Mouse (Mus musculus) heart, adult 11 months (tissue): ENCODE data around the gene Zfp740.
"Not testable (repeated sequence)": the region's sequence is repeated elsewhere in the genome, so short reads cannot be mapped to it uniquely, and the experiment has no call there.

Experiments used
- DNase-seq: peaks from one replicate; pipeline ENCODE4 v3.0.0; 2022

The Zfp740 gene

GRCm38 (mm10) chr15:102192820-102193386 lies 10.1 kb upstream of the Zfp740 start:
- no peak for DNase-seq

DNA sequence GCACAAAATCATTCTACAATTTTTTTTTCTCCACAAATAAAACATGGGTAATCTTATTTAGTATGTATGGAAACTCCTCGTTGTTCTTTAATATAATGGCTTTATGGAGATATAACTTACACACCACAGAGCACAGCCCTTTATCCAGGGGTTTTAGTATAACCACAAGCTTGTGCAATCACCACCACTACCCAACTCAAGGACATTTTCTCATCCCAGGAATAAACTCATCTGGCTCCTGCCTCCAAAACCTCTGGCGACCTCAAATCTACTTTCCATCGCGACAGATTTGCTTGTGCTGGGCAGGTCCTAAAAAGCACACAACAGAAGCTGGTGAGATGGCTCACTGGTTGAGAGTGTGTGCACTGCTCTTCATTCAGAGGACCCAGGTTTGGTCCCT lies 9.4 kb upstream of the Zfp740 start:
- DNase-seq = no peak

DNA sequence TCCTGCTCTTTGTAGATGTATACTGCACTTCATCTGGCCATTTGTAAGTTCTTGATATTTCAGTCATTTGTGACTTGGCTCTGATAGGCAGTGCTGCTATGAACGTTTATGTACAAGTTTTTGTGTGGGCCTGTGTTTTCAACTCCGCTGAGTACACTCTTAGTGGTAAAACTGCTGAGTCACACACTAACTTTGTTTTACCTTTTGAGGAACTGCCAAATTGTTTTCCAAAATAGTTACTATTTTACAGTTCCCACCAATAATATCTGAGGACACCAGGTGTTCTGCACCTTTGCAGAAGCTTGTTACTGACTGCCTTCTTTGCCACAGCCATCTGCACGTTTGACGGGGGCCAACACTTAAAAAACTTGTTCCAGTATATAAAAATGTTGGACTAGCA lies 8.6 kb upstream of the Zfp740 start:
- no peak for DNase-seq

- DNase-seq = no peak
These were observed 7.7 kb upstream of the Zfp740 start for GRCm38 (mm10) chr15:102195373-102195772.

- no peak for DNase-seq
These were observed 4.2 kb upstream of the Zfp740 start for GRCm38 (mm10) chr15:102198841-102199240.

- peak; percentile 97 for DNase-seq
These were observed 859 bp downstream of the Zfp740 start for GRCm38 (mm10) chr15:102203835-102204381.

DNA sequence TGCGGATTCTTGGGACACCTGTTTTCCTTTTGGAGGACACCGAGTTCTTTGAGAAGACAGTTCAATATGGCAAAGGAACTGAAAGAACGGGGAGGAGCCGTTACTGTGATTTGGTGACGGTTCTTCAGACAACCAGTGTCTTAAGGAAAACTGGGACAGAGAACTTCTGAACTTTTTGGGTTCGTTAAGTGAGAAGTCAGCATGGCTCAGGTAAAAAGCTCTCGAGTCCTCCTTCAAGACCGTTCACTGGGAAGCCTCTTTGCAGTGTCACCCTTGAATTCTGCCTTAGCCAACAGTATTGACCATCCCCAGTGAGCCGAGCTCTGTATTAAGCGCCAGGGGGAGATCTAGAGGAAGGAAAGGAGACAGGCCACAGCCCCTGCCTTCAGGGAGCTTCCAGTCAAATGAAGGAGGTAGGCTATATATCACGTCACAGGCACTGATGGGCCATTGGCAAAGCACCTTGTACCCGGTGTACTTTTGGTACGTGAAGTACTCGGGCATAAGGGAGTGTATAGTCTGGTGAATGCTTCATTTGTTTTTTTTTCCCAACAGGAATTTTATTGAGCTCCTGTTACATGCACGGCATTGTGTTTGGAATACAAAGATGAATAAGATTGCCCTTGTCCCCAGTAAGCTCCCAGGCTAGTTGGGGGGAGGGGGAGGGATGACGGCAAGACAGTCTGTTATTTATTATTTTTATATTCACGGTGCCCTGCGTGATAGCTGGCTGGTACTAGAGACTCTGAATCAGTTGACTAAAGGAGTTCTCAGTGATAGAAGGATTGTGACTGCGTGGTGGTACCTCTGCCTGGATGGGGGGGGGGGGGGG lies 1.8 kb downstream of the Zfp740 start, which contains the start of gene Csad:
TSS of gene Csad (minus strand) at position 51 of the 832 bp plus-strand sequence.
- no peak for DNase-seq

DNA sequence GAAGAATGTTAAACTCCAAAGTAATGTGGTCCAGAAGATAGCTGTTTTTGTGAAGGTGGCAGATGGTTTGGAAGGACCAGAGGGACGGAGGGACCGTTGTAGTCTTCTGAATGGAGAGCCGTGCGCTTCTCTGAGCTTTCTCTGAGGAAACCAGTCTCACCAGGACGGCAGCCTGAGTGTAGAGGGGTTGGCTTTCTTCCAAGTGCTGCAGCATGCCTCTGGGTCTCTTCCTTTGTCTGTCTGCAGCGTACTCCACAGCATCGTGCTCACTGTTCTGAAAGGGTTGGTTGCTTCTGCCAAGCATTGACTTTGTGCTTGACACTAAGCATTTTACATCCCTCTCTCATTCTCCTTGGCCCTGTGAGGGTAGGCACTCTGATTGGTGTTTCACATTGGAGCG lies 2.7 kb downstream of the Zfp740 start:
- no peak for DNase-seq

GRCm38 (mm10) chr15:102207351-102207750 lies 4.3 kb downstream of the Zfp740 start:
- no peak for DNase-seq

DNA sequence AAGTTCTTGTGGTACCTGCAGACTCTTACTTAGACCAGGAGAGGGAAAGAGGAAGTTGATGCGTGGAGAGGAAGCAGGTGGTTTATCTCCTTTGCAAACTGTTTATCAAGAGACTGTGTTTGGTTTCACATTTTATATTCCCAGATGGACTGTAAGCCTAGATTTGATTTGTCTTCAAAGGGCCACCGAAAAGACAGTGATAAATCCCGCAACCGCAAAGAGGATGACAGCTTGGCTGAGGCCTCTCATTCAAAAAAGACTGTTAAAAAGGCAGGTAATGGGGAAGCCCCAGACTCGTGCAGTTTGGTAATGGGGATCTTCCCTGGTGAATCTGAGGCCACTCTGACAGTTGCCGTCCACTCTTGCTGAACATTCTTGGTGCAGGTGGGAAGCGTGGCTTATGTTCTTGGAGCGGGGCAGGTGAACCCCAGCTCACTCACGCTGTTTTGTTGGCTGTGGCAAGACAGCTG lies 5.1 kb downstream of the Zfp740 start:
- no peak for DNase-seq

GRCm38 (mm10) chr15:102209114-102209513 lies 6.1 kb downstream of the Zfp740 start:
- DNase-seq = no peak

GRCm38 (mm10) chr15:102210816-102211215 lies 7.8 kb downstream of the Zfp740 start:
- DNase-seq = no peak

DNA sequence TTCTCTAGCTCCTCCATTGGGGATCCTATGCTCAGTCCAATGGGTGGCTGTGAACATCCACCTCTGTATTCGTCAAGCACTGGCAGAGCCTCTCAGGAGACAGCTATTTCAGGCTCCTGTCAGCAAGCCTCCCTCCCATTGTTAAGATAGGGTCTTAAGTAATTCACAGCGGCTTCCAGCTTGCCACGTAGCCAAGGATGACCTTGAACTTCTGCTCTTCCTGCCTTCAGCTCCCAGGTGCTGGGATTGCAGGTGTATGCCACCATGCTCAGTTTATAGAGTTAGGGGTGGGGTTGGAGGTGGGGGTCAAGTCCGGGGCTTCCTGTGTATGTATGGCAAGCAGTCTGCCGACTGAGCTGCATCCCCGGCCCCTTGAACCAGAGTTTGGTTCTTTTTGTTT lies 8.8 kb downstream of the Zfp740 start:
- no peak for DNase-seq

- no peak for DNase-seq
These were observed 11.1 kb downstream of the Zfp740 start for GRCm38 (mm10) chr15:102214132-102214531.

- DNase-seq = no peak
These were observed 12.6 kb downstream of the Zfp740 start for GRCm38 (mm10) chr15:102215624-102216023.

DNA sequence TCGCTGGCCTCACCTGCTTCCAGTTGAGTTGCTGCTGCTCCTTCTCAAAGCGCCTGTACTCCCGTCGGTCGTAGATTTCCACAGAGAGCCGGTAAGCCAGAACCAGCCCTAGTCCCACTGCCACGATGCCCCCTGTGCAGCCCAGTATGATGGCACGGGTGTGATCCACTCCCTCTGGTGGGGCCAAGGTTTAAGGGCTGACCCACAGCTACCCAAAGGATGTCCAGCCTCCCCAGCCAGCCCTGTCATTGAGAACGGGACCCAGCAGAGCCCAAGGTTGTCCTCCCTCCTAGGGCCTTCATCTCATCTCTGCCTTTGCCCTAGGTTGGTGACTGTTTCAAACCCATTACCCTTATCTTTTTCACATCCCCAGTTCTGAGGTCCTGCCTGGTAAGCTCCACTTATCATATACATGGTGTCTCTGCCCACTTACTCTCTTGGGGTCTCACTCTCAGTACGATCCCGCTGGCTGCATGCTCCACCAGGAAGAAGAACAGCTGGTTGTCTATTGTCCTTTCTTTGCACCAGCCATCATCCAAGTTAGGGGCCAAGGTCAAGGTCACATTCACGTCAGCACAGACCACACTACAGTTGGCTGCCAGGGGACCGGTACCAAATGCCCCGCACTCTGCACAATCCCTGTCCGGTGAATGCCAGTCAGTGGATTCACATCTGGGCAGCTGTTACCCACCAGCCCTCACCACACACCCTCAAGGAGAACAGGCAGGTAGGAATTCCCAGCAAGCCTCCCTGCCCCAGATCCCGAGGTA lies 13.6 kb downstream of the Zfp740 start:
- DNase-seq = no peak

DNA sequence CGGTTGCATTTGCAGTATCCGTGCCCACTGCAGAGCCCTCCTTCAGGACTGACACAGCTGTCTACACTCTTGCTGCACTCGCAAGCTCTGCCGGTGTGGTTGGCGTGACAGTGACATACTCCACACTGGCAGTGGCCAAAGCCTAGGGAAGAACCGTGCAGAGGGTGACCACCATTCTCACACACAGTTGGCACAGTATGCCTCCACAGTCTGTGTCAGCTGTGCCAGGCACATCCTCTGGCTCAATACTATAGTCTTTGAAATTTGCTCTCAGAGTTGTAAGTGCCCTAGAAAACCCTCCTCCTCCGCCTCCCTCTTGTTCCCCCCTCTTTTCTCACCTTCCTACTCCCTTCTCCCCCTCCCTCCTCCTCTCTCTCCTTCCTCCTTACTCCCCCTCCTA lies 14.3 kb downstream of the Zfp740 start:
- DNase-seq = no peak

GRCm38 (mm10) chr15:102222386-102222785 lies 19.3 kb downstream of the Zfp740 start:
- no peak for DNase-seq

- DNase-seq = peak; percentile 98
These were observed 21.3 kb downstream of the Zfp740 start for GRCm38 (mm10) chr15:102224186-102224991.

DNA sequence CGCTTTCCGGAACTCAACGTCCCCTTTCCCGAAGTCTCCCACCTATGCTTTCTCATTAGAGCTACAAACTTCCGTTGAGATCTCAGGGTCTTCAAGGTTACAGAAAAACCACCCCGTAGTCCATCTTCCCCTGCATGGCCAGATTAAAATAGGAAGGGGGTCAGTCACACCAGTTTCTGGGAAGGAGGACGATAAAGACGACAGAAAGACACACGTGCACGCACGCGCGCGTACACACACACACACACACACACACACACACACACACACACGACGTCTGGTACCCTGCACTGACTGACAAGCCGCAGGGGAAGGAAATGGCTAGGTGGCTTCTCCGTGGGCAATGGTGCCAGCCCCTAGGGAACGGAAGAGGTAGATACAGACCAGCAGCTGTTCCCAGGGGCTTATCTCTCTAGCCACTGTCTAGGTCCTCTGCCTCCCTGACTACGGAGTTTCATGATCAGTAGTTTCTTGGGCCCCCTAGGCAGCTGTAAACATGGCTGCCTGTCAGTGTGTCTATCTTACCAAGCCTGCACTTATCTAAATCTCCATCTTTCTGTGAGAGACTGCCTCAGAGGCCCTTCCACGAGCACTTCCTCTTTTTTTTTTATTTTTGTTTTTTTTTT lies 22.1 kb downstream of the Zfp740 start:
- no peak for DNase-seq

DNA sequence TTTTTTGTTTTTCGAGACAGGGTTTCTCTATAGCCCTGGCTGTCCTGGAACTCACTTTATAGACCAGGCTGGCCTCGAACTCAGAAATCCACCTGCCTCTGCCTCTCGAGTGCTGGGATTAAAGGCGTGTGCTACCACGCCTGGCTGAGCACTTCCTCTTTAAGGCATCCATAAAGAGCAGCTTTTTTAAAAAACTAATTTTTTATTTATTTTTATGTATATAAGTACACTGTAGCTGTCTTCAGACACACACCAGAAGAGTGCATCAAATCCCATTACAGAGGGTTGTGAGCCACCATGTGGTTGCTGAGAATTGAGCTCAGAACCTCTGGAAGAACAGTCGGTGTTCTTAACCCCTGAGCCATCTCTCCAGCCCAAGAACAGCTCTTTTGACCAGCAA lies 22.6 kb downstream of the Zfp740 start:
- DNase-seq = not testable (repeated sequence)
